Mouse (Mus musculus) kidney, postnatal 0 days (tissue): ENCODE results near the gene Pih1d1. TPM values are rescaled to one million over a fixed set of nuclear protein-coding genes. Genes with fewer than 3 reads are reported as not detected.
"Not testable (repeated sequence)": the region's sequence is repeated elsewhere in the genome, so short reads cannot be mapped to it uniquely, and the experiment has no call there.

Experiments
- ATAC-seq: fragments of 200-750 bp; cut with Nextera tagmentation; replicated peaks from 2 replicates; pipeline ENCODE4 v1.8.0; 2017; ENCODE audit warnings: low read depth, moderate number of reproducible peaks, moderate TSS enrichment, moderate library complexity; ENCODE audit not compliant: low FRiP score
- DNase-seq: peaks from one replicate; pipeline ENCODE4 v3.0.0-alpha.2; 2016; ENCODE audit warnings: low spot score
- H3K27ac ChIP-seq: fragments of 300-500 bp; sonication (generic); 2 replicates; pipeline ENCODE4 v1.5.1; 2014; ENCODE audit warnings: mild to moderate bottlenecking
- H3K27me3 ChIP-seq: fragments of 300-500 bp; sonication (generic); 2 replicates; pipeline ENCODE4 v1.6.1; 2014; ENCODE audit warnings: low read length, mixed read lengths; ENCODE audit not compliant: insufficient read depth
- H3K36me3 ChIP-seq: fragments of 300-500 bp; sonication (generic); 2 replicates; pipeline ENCODE4 v1.6.1; 2014; ENCODE audit warnings: low read length, mixed read lengths; ENCODE audit not compliant: insufficient read depth
- H3K4me1 ChIP-seq: fragments of 300-500 bp; sonication (generic); replicated peaks from 2 replicates; pipeline ENCODE4 v1.6.1; 2014; ENCODE audit warnings: antibody characterized with exemption, low read length, mixed read lengths; ENCODE audit not compliant: insufficient read depth
- H3K4me2 ChIP-seq: fragments of 300-500 bp; sonication (generic); 2 replicates; pipeline ENCODE4 v1.6.1; 2014; ENCODE audit warnings: mild to moderate bottlenecking, low read length, moderate library complexity, mixed read lengths
- H3K4me3 ChIP-seq: fragments of 300-500 bp; sonication (generic); replicated peaks from 2 replicates; pipeline ENCODE4 v1.5.1; 2014; ENCODE audit warnings: low read depth, low read length
- H3K9ac ChIP-seq: fragments of 300-500 bp; sonication (generic); 2 replicates; pipeline ENCODE4 v1.6.1; 2014; ENCODE audit warnings: low read depth, low read length
- H3K9me3 ChIP-seq: fragments of 300-500 bp; sonication (generic); replicated peaks from 2 replicates; pipeline ENCODE4 v1.6.1; 2016; ENCODE audit warnings: low read length, inconsistent platforms, mixed read lengths
- CTCF ChIP-seq: IDR thresholded peaks from 2 replicates; pipeline ENCODE4 v1.5.1; 2016; ENCODE audit warnings: antibody characterized with exemption, low read depth, mild to moderate bottlenecking, moderate library complexity
- WGBS: fragments of 180-500 bp; shearing (Covaris S2); extraction: QIAGEN DNeasy Blood & Tissue Kit; methylation state at CpG from one replicate; pipeline ENCODE4 v1.1.7; 2014; 5-methylcytosine and 5-hydroxymethylcytosine counted together
- polyA plus RNA-seq: library from polyadenylated mRNA; unstranded; fragments of >200 nt; fragmentation: Nextera tagmentation; extraction: Ambion mirVana; gene quantifications from 2 replicates; pipeline ENCODE4 v1.2.1, GENCODE M21; 2015

Pih1d1 gene
- polyA plus RNA-seq, 1 experiment from 2014 or later, result 81.3 TPM

GRCm38 (mm10) chr7:45168656-45169055 is 14.6 kb downstream of the Pih1d1 start:
- DNase-seq (no peak), ATAC-seq (no peak)
- H3K27ac ChIP-seq, result no peak overlapping the region
- H3K4me3 ChIP-seq, result no peak overlapping the region
- H3K9me3 ChIP-seq, result peaks cover 10% of the 10 kb centered on the region
- H3K36me3 ChIP-seq, result no peaks in the 10 kb centered on the region
- peaks cover 3% of the 10 kb centered on the region; the same call in 1 of the 2 replicates for H3K4me1 ChIP-seq
- WGBS, result 6% methylated on average over 24 of the region's 24 CpGs
- no peak overlapping the region for H3K4me2 ChIP-seq
- peaks cover 47% of the 10 kb centered on the region for H3K27me3 ChIP-seq
- 0 out of 2 replicates have a peak overlapping the region, but pooled peaks have one; percentile 18 for H3K9ac ChIP-seq
- no peak for TF ChIP-seq CTCF

GRCm38 (mm10) chr7:45169495-45169894 is 15.4 kb downstream of the Pih1d1 start:
- 91% methylated on average over 3 of the region's 3 CpGs for WGBS
- no peak overlapping the region for H3K27ac ChIP-seq
- H3K9me3 ChIP-seq, result peaks cover 10% of the 10 kb centered on the region
- no peak overlapping the region for H3K4me3 ChIP-seq
- peaks cover 45% of the 10 kb centered on the region for H3K27me3 ChIP-seq
- no peak overlapping the region for H3K4me2 ChIP-seq
- no peaks in the 10 kb centered on the region for H3K36me3 ChIP-seq
- DNase-seq, result no peak
- no peaks in the 10 kb centered on the region for H3K4me1 ChIP-seq
- no peak for TF ChIP-seq CTCF
- no peak for ATAC-seq
- H3K9ac ChIP-seq, result no peak overlapping the region

- Histone ChIP-seq H3K4me1 (no peaks in the 10 kb centered on the region), H3K36me3 (no peaks in the 10 kb centered on the region), H3K27me3 (peaks cover 55% of the 10 kb centered on the region), H3K4me2 (no peak overlapping the region), H3K4me3 (no peak overlapping the region), H3K27ac (no peak overlapping the region), H3K9me3 (peaks cover 10% of the 10 kb centered on the region), H3K9ac (no peak overlapping the region)
- ATAC-seq, result no peak
- WGBS, result 63% methylated on average over 7 of the region's 7 CpGs
- DNase-seq, result no peak
- TF ChIP-seq CTCF, result peak; percentile 44
These were observed 18.9 kb downstream of the Pih1d1 start for GRCm38 (mm10) chr7:45172974-45173373.

- Histone ChIP-seq H3K9me3 (peaks cover 10% of the 10 kb centered on the region), H3K27me3 (peaks cover 57% of the 10 kb centered on the region)
- peak; percentile 25 for DNase-seq
- not testable (repeated sequence) for H3K4me1 ChIP-seq, H3K36me3 ChIP-seq, H3K9ac ChIP-seq, H3K27ac ChIP-seq, H3K4me3 ChIP-seq, H3K4me2 ChIP-seq, ATAC-seq
- WGBS, result 64% methylated on average over 1 of the region's 1 CpGs
- TF ChIP-seq CTCF, result peak; percentile 69
These were observed 19.7 kb downstream of the Pih1d1 start for GRCm38 (mm10) chr7:45173772-45174171.

- H3K4me1 ChIP-seq, result no peaks in the 10 kb centered on the region
- DNase-seq, result no peak
- no peak overlapping the region for H3K27ac ChIP-seq
- 0 out of 2 replicates have a peak overlapping the region, but pooled peaks have one; percentile 15 for H3K4me2 ChIP-seq
- WGBS, result 4% methylated on average over 28 of the region's 29 CpGs
- no peak; the same call in 1 of the 2 replicates for ATAC-seq
- TF ChIP-seq CTCF, result no peak
- no peak overlapping the region for H3K9ac ChIP-seq
- H3K27me3 ChIP-seq, result peaks cover 57% of the 10 kb centered on the region
- no peaks in the 10 kb centered on the region for H3K36me3 ChIP-seq
- H3K4me3 ChIP-seq, result peak overlapping the region; percentile 9; the same call in 1 of the 2 replicates
- H3K9me3 ChIP-seq, result peaks cover 6% of the 10 kb centered on the region
These were observed 20.6 kb downstream of the Pih1d1 start for GRCm38 (mm10) chr7:45174567-45175280.

- no peak for ATAC-seq
- TF ChIP-seq CTCF, result no peak
- 3% methylated on average over 13 of the region's 13 CpGs for WGBS
- no peak for DNase-seq
- H3K9ac ChIP-seq, result no peak overlapping the region
- H3K36me3 ChIP-seq, result no peaks in the 10 kb centered on the region
- H3K27me3 ChIP-seq, result peaks cover 64% of the 10 kb centered on the region
- H3K4me2 ChIP-seq, result 0 out of 2 replicates have a peak overlapping the region, but pooled peaks have one; percentile 15
- no peaks in the 10 kb centered on the region for H3K4me1 ChIP-seq
- no peak overlapping the region; the same call in 1 of the 2 replicates for H3K4me3 ChIP-seq
- H3K27ac ChIP-seq, result no peak overlapping the region
- H3K9me3 ChIP-seq, result no peaks in the 10 kb centered on the region
These were observed 21.3 kb downstream of the Pih1d1 start for GRCm38 (mm10) chr7:45175398-45175797.
